Mouse (Mus musculus): Measurements from ENCODE around the gene Tmem178b.

Tmem178b gene

GRCm38 (mm10) chr6:40200661-40201060 lies 327.6 kb downstream of the Tmem178b start:
- DNase-seq = no peak

GRCm38 (mm10) chr6:40202602-40203001 lies 329.5 kb downstream of the Tmem178b start:
- no peak for DNase-seq

GRCm38 (mm10) chr6:40205380-40205779 lies 332.3 kb downstream of the Tmem178b start:
- no peak for DNase-seq

- DNase-seq = no peak
These were observed 334.9 kb downstream of the Tmem178b start for GRCm38 (mm10) chr6:40208014-40208413.

GRCm38 (mm10) chr6:40209172-40209571 lies 336.1 kb downstream of the Tmem178b start:
- no peak for DNase-seq

- no peak for DNase-seq
These were observed 344.1 kb downstream of the Tmem178b start for GRCm38 (mm10) chr6:40217154-40217553.

- DNase-seq = no peak
These were observed 344.6 kb downstream of the Tmem178b start for GRCm38 (mm10) chr6:40217651-40218050.

- no peak for DNase-seq
These were observed 347.6 kb downstream of the Tmem178b start for GRCm38 (mm10) chr6:40220634-40221120.

- no peak for DNase-seq
These were observed 352.7 kb downstream of the Tmem178b start for GRCm38 (mm10) chr6:40225585-40226280.

GRCm38 (mm10) chr6:40228981-40229380 lies 355.9 kb downstream of the Tmem178b start:
- no peak for DNase-seq

GRCm38 (mm10) chr6:40229985-40230384 lies 356.9 kb downstream of the Tmem178b start:
- no peak for DNase-seq

- no peak for DNase-seq
These were observed 361.0 kb downstream of the Tmem178b start for GRCm38 (mm10) chr6:40234066-40234465.

GRCm38 (mm10) chr6:40235793-40236470 lies 362.9 kb downstream of the Tmem178b start:
- DNase-seq = peak; percentile 11 to 70

GRCm38 (mm10) chr6:40236841-40237765 lies 364.0 kb downstream of the Tmem178b start:
- DNase-seq = peak in 1 of 2 experiments; percentile 47

- no peak for DNase-seq
These were observed 365.8 kb downstream of the Tmem178b start for GRCm38 (mm10) chr6:40238857-40239256.

- no peak for DNase-seq
These were observed 367.6 kb downstream of the Tmem178b start for GRCm38 (mm10) chr6:40240671-40241070.

- DNase-seq = no peak
These were observed 374.4 kb downstream of the Tmem178b start for GRCm38 (mm10) chr6:40247398-40247946.

GRCm38 (mm10) chr6:40249939-40250338 lies 376.9 kb downstream of the Tmem178b start:
- DNase-seq = no peak

GRCm38 (mm10) chr6:40263687-40264086 lies 390.6 kb downstream of the Tmem178b start:
- DNase-seq = no peak

GRCm38 (mm10) chr6:40300707-40301106 lies 427.6 kb downstream of the Tmem178b start:
- no peak for DNase-seq

- DNase-seq = no peak
These were observed 430.3 kb downstream of the Tmem178b start for GRCm38 (mm10) chr6:40303379-40303778.
